Mouse (Mus musculus) kidney, adult 2 months (tissue): ENCODE results near the gene Cdc14b. TPM values are rescaled to one million over a fixed set of nuclear protein-coding genes. Genes with fewer than 3 reads are reported as not detected.

Experiments used
- DNase-seq: peaks from one replicate; pipeline ENCODE4 v3.0.0; 2021
- H3K27ac ChIP-seq: fragments of 200-500 bp; 2 replicates; pipeline ENCODE4 v1.5.1; 2012; ENCODE audit warnings: low read depth, low read length, control low read depth, inconsistent platforms; ENCODE audit not compliant: insufficient read depth
- H3K27me3 ChIP-seq: fragments of 200-500 bp; replicated peaks from 2 replicates; pipeline ENCODE4 v1.6.1; 2012; ENCODE audit warnings: mild to moderate bottlenecking, moderate library complexity, low read length, inconsistent platforms; ENCODE audit not compliant: control insufficient read depth, insufficient read depth
- H3K36me3 ChIP-seq: fragments of 200-500 bp; 2 replicates; pipeline ENCODE4 v1.6.1; 2012; ENCODE audit warnings: mild to moderate bottlenecking, moderate library complexity, low read length, inconsistent platforms; ENCODE audit not compliant: control insufficient read depth, insufficient read depth
- H3K4me1 ChIP-seq: fragments of 200-500 bp; 2 replicates; pipeline ENCODE4 v1.6.1; 2011; ENCODE audit warnings: low read length; ENCODE audit not compliant: control insufficient read depth, insufficient read depth
- H3K4me3 ChIP-seq: fragments of 200-500 bp; 2 replicates; pipeline ENCODE4 v1.5.1; 2011; ENCODE audit warnings: mild to moderate bottlenecking, low read depth, low read length, control low read depth; ENCODE audit not compliant: insufficient read depth
- CTCF ChIP-seq: fragments of 200-500 bp; conservative IDR thresholded peaks from 2 replicates; pipeline ENCODE4 v1.5.1; 2011; ENCODE audit warnings: low read depth, mild to moderate bottlenecking, control low read depth, low read length, moderate library complexity, mixed read lengths; ENCODE audit not compliant: insufficient read depth, insufficient read length
- POLR2A ChIP-seq: fragments of 200-500 bp; IDR thresholded peaks from one replicate; pipeline ENCODE4 v1.6.1; 2011; ENCODE audit warnings: low read depth, low read length, control low read depth
- WGBS: fragments of 180-500 bp; shearing (Covaris S2); methylation state at CpG from one replicate; pipeline ENCODE4 v1.1.7; 2018; 5-methylcytosine and 5-hydroxymethylcytosine counted together
- polyA plus RNA-seq: library from polyadenylated mRNA; depleted of rRNA; stranded (reverse); fragments of >200 nt; gene quantifications from 2 replicates; pipeline ENCODE4 v1.2.3, GENCODE M21; 2012; rRNA removed

Cdc14b gene
- 7.5 and 7.7 TPM in 2 replicates for polyA plus RNA-seq

- peak; percentile 89 for DNase-seq
- Histone ChIP-seq H3K4me1 (peaks cover 3% of the 10 kb centered on the region; the same call in 1 of the 2 replicates), H3K4me3 (peak within 1 kb of the TSS; percentile 63), H3K36me3 (no peaks in the 10 kb centered on the region), H3K27me3 (no peaks in the 10 kb centered on the region; the same call in 1 of the 2 replicates), H3K27ac (no peak within 1 kb of the TSS)
- WGBS: 2% methylated on average over 57 of the region's 57 CpGs
- TF ChIP-seq CTCF: no peak
- TF ChIP-seq POLR2A: no peak
Observed at GRCm38 (mm10) chr13:64274879-64275753, at the start of gene Cdc14b. Gene Cdc14b, minus strand, starts transcription at chr13:64275290.

- DNase-seq: no peak
- Histone ChIP-seq H3K36me3 (no peaks in the 10 kb centered on the region), H3K4me1 (no peaks in the 10 kb centered on the region), H3K27ac (no peak overlapping the region), H3K27me3 (no peaks in the 10 kb centered on the region), H3K4me3 (no peak overlapping the region)
- WGBS: 85% methylated on average over 8 of the region's 8 CpGs
- TF ChIP-seq CTCF (no peak), POLR2A (no peak)
Observed at GRCm38 (mm10) chr13:64322561-64323281, 47.6 kb upstream of the Cdc14b start.

GRCm38 (mm10) chr13:64320334-64320733, 45.2 kb upstream of the Cdc14b start:
- H3K4me3 ChIP-seq: no peak overlapping the region
- no peaks in the 10 kb centered on the region for H3K27me3 ChIP-seq
- DNase-seq: peak; percentile 50
- H3K36me3 ChIP-seq: no peaks in the 10 kb centered on the region
- WGBS: 71% methylated on average over 8 of the region's 8 CpGs
- H3K4me1 ChIP-seq: peaks cover 2% of the 10 kb centered on the region; the same call in 1 of the 2 replicates
- H3K27ac ChIP-seq: peak overlapping the region; percentile 67; the same call in 1 of the 2 replicates
- TF ChIP-seq CTCF: no peak
- TF ChIP-seq POLR2A: no peak

DNA sequence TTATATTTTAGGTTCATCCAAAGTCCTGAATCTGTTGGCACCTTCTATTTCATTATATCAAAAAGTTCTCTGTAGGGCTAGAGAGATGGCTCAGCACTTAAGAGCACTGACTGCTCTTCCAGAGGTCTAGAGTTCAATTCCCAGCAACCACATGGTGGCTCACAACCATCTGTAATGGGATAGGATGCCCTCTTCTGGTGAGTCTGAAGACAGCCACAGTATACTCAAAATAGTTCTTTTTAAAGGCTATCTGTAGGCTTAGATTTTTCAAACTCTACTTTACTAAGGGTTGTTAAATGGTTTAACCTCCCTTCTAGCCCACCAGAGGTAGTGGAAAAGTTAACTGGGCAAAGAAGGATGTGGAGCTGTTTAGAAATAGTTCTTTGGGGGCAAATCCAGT, 44.7 kb upstream of the Cdc14b start:
- Histone ChIP-seq H3K27me3 (no peaks in the 10 kb centered on the region), H3K27ac (peak overlapping the region; percentile 67; the same call in 1 of the 2 replicates), H3K4me3 (no peak overlapping the region), H3K4me1 (peaks cover 2% of the 10 kb centered on the region; the same call in 1 of the 2 replicates), H3K36me3 (no peaks in the 10 kb centered on the region)
- TF ChIP-seq POLR2A: no peak
- TF ChIP-seq CTCF: no peak
- no peak for DNase-seq

DNA sequence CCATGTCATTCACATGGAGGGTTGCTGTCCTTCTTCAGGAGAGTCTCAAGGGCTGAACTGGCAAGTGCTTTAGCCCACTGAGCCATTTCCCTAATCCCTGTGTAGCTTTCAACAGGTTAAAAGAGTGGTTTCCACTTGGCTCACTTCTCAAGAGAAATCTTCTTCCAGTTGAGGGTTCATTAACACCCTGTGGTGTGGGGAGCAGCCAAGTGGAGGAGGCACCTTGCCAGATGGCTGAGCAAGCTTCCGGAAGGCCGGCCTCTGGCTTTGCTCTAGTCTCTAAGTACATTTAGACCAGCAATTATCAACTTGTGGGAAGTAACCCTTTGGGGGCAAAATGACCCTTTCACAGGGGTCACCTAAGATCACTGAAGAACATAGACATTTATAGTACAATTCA, 43.3 kb upstream of the Cdc14b start:
- WGBS: 29% methylated on average over 2 of the region's 2 CpGs
- no peaks in the 10 kb centered on the region for H3K36me3 ChIP-seq
- H3K27me3 ChIP-seq: no peaks in the 10 kb centered on the region
- H3K4me3 ChIP-seq: no peak overlapping the region
- H3K27ac ChIP-seq: no peak overlapping the region
- peak; percentile 86 for DNase-seq
- TF ChIP-seq CTCF (no peak), POLR2A (no peak)
- H3K4me1 ChIP-seq: peaks cover 2% of the 10 kb centered on the region; the same call in 1 of the 2 replicates

DNA sequence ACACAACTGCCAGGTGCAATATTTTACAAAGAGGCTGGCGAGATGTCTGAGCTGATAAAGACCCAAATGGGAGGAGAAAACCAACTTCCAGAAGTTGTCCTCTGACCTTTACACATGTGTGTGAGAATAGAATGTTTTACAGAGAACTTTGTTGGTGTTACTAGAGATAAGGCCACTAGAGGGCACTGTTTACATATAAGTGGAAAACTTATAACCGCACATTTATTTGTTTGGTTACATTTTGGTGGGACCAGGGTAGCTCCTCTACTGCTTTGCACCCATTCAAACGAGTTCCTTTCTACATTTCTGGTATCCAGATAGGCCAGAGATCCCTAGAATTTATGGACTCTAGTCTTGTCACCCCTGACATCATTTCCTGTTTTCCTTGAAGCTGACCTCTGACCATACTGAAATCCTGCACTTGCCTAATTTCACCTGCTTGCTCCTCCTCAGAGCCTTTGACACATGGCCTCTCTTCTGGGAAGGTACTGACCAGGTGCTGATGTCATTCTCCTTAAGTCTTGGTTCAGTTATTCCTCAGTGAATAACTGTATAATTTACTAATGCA, 40.5 kb upstream of the Cdc14b start:
- H3K4me1 ChIP-seq: peaks cover 6% of the 10 kb centered on the region
- H3K36me3 ChIP-seq: no peaks in the 10 kb centered on the region
- TF ChIP-seq CTCF (0 out of 2 replicates have a peak, but pooled peaks have one; percentile 8), POLR2A (no peak)
- no peaks in the 10 kb centered on the region for H3K27me3 ChIP-seq
- DNase-seq: peak; percentile 74
- WGBS: 2% methylated on average over 3 of the region's 3 CpGs
- H3K27ac ChIP-seq: no peak overlapping the region
- no peak overlapping the region for H3K4me3 ChIP-seq

GRCm38 (mm10) chr13:64314041-64314440, 39.0 kb upstream of the Cdc14b start:
- TF ChIP-seq POLR2A (no peak), CTCF (no peak)
- no peaks in the 10 kb centered on the region for H3K27me3 ChIP-seq
- H3K36me3 ChIP-seq: no peaks in the 10 kb centered on the region
- no peak overlapping the region for H3K27ac ChIP-seq
- H3K4me1 ChIP-seq: peaks cover 6% of the 10 kb centered on the region
- DNase-seq: no peak
- 79% methylated on average over 3 of the region's 3 CpGs for WGBS
- H3K4me3 ChIP-seq: no peak overlapping the region
